Mouse (Mus musculus) testis, adult 2 months (tissue): ENCODE data around the gene Ddx21. TPM values are rescaled to one million over a fixed set of nuclear protein-coding genes. Genes with fewer than 3 reads are reported as not detected.
A peak's percentile ranks its signal among the peaks of the same experiment; 100 is the strongest.

Experiments used
- H3K27ac ChIP-seq: fragments of 200-500 bp; 2 replicates; pipeline ENCODE4 v1.5.1; 2012; ENCODE audit warnings: low read depth, low read length; ENCODE audit not compliant: control insufficient read depth, insufficient read depth
- H3K27me3 ChIP-seq: fragments of 200-500 bp; 2 replicates; pipeline ENCODE4 v1.6.1; 2012; ENCODE audit warnings: mild to moderate bottlenecking, low read length, moderate library complexity; ENCODE audit not compliant: control insufficient read depth, insufficient read depth
- H3K36me3 ChIP-seq: fragments of 200-500 bp; 2 replicates; pipeline ENCODE4 v1.6.1; 2012; ENCODE audit warnings: mild to moderate bottlenecking, low read length; ENCODE audit not compliant: control insufficient read depth, insufficient read depth
- H3K4me1 ChIP-seq: fragments of 200-500 bp; 2 replicates; pipeline ENCODE4 v1.6.1; 2012; ENCODE audit warnings: low read length; ENCODE audit not compliant: control insufficient read depth, insufficient read depth
- H3K4me3 ChIP-seq: fragments of 200-500 bp; 2 replicates; pipeline ENCODE4 v1.5.1; 2012; ENCODE audit warnings: low read depth, mild to moderate bottlenecking, low read length, moderate library complexity, mixed read lengths; ENCODE audit not compliant: control insufficient read depth
- CTCF ChIP-seq: fragments of 200-500 bp; IDR thresholded peaks from 2 replicates; pipeline ENCODE4 v1.5.1; 2012; ENCODE audit warnings: low read depth, mild to moderate bottlenecking, inconsistent platforms, low read length, moderate library complexity; ENCODE audit not compliant: control insufficient read depth, insufficient read depth, insufficient replicate concordance
- POLR2A ChIP-seq: fragments of 200-500 bp; IDR thresholded peaks from 2 replicates; pipeline ENCODE4 v1.6.1; 2012; ENCODE audit warnings: low read depth, mild to moderate bottlenecking, inconsistent platforms, low read length, moderate library complexity; ENCODE audit not compliant: control insufficient read depth
- polyA plus RNA-seq: library from polyadenylated mRNA; depleted of rRNA; stranded (reverse); fragments of >200 nt; gene quantifications from 2 replicates; pipeline ENCODE4 v1.2.3, GENCODE M21; 2012; rRNA removed

Ddx21 gene
- 15.7 and 18.1 TPM in 2 replicates for polyA plus RNA-seq

DNA sequence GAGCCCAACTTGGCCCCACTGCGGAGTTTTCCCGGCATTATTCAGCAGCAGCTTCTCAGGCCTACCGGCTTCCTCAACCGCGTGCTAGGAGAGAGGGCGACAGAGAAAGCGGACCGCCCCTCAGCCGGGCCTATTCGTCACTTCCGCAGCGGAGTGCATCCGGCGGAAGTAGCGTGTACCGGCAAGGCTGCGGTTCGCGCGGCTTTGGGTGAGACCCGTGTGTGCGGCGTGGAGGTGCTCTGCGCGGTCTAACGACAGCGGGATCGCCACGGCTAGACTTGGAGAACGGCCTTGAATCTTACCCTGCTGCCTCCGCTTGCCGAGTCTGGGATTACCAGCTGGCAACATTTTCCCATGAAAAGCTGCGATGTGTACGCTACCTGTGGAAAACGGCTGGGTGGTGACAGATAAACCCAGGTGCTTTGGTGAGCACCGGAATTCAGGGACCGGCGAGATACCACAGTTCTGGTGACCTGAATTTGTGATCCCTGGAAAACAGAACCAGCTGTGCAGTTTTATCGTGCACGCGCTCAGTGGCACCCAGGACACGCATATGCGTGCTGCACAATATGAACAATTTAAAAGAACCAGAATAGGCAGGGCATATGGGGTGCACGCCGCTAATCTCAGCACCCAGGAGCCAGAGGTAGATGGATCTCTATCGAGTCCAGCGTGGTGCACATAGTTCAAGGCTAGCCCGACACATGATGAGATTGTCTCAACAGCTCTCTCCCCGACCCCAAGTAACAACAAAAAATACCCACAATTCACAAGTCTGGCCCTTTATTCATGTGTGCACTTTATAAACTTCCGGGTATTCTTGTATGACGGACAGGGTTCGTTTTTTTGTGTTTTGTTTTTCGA lies at the start of gene Ddx21:
Gene Ddx21, minus strand, starts transcription at position 105 of the 864 bp plus-strand sequence.
- Histone ChIP-seq H3K36me3 (peaks cover under 1% of the 10 kb centered on the region; the same call in 1 of the 2 replicates), H3K4me1 (peaks cover 3% of the 10 kb centered on the region; the same call in 1 of the 2 replicates), H3K27me3 (no peaks in the 10 kb centered on the region), H3K27ac (peak within 1 kb of the TSS; percentile 98), H3K4me3 (peak within 1 kb of the TSS; percentile 89)
- peak; percentile 99 for TF ChIP-seq POLR2A
- peak; percentile 8; the same call in 1 of the 2 replicates for TF ChIP-seq CTCF

DNA sequence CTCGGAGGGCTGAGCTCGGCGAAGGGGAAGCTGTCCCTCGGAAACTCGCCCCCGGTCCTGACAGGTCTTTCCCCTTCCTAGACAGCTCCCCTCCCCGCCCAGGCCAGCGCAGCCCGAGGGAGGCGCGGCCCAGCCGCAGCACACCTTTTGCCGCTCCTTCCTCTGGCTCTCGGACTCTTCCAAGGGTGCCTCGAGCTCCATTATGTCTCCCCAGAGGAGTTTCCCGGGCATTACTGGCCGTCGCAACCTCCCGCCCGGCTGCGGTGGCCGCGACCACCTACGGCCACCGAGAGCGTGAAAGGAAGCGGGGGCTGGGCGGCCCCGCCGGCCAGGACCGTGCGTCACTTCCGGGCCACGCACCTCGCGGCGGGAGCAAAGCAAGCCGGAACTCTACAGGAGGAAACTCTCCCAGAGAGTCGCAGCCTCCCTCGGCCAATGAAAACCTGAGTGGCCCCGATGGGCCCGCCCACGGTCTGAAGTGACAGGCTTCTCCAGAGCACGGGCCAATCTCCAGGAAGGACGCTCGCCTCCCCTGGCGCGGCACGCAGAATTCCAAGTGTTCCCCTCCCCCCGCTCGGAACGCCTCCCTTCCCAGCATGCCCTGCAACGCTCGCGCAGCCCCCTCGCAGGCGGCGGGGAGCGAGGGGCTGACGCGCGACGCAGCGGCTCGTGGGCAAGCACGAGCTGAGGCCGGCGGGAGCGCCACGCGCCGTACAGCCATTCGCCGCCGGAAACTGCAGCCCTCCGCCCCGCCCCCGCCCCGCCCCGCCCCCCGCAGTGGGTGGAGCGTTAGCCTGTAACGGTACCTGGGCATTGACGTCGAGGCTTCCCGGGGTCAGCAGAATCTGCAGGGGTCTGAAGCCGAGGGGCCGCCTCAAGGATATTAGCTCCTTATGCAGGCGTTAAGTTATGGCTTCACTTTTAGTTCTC lies 49.1 kb upstream of the Ddx21 start, which contains the start of gene Ddx50:
Gene Ddx50, minus strand, starts transcription at position 338 of the 930 bp plus-strand sequence.
- Histone ChIP-seq H3K4me3 (peak within 1 kb of the TSS; percentile 95), H3K36me3 (no peaks in the 10 kb centered on the region; the same call in 1 of the 2 replicates), H3K27ac (peak within 1 kb of the TSS; percentile 99), H3K27me3 (no peaks in the 10 kb centered on the region), H3K4me1 (no peaks in the 10 kb centered on the region; the same call in none of the 2 replicates)
- TF ChIP-seq CTCF (no peak), POLR2A (peak; percentile 83)

DNA sequence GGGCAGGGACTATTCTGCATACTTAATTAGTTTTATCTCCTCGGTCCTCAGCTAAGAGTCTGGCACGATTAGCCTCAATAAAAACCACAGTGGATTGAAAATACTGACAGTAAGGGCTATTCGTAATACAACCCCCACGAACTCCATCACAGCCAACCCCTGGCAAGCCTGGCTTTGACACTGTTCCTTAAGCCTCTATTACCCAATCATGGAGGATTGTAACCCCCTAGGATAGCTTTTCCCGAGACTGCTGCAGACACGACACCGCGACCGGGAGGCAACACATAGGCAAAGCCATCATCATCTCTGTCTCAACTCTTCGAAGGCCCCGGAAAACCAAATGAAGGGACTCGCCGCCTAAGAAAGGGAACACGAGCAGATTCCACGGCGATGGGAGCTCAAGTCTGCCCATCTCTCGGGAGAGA lies 48.3 kb upstream of the Ddx21 start:
- Histone ChIP-seq H3K36me3 (no peaks in the 10 kb centered on the region; the same call in 1 of the 2 replicates), H3K4me3 (peak overlapping the region; percentile 95), H3K4me1 (no peaks in the 10 kb centered on the region; the same call in none of the 2 replicates), H3K27ac (peak overlapping the region; percentile 96), H3K27me3 (no peaks in the 10 kb centered on the region)
- TF ChIP-seq CTCF = no peak
- no peak for TF ChIP-seq POLR2A

DNA sequence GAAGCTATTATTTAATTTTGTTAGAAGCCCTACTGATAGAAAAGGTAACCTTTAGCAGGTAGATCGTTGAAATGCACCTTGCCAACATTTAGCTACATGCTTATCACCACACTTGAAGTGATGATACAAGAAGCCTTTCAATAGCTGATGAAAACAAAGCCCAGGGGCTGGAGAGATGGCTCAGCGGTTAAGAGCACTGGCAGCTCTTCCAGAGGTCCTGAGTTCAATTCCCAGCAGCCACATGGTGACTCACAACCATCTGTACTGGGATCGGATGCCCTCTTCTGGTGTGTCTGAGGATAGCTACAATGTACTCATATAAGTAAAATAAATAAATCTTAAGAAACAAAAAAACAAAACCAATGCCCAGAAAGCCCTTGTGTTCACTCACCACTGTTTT lies 2.1 kb upstream of the Ddx21 start:
- H3K4me1 ChIP-seq = peaks cover 3% of the 10 kb centered on the region; the same call in 1 of the 2 replicates
- H3K27me3 ChIP-seq = no peaks in the 10 kb centered on the region
- TF ChIP-seq POLR2A (no peak), CTCF (no peak)
- H3K36me3 ChIP-seq = no peaks in the 10 kb centered on the region
- H3K4me3 ChIP-seq = no peak overlapping the region
- no peak overlapping the region for H3K27ac ChIP-seq

DNA sequence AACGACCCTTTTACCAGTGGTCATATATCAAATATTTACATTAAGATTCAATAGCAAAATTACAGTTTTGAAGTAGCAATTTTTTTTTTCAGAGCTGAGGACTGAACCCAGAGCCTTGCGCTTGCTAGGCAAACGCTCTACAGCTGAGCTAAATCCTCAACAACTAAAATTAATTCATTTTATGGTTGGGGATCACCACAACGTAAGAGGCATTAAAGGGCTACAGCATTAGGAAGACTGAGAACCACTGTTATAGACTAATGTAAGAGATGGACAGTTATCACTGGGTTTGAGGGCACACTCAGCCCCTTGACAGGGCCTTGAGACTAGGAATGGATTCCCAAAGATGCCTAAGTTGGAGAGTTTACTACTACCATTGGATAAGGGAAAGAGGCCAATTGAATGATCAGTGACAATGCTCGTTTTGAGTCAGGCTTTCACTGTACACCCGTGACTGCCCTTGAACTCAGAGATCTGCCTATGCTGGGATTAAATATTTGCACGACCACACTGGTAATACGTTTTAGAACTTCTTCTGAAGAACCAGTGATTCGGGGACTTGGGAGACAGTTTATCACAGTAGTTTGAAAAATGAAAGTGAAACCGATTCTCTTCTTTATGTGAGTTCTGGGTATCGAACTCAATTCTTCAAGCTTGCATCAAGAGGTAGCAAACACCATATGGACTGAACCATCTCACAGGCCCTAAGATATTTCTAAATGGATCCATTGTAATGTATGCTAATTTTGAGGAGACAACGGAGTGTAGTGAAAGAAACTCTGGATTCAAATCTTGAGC lies 1.4 kb upstream of the Ddx21 start:
- Histone ChIP-seq H3K4me3 (peak overlapping the region; percentile 89), H3K4me1 (peaks cover 3% of the 10 kb centered on the region; the same call in 1 of the 2 replicates), H3K27me3 (no peaks in the 10 kb centered on the region), H3K27ac (no peak overlapping the region), H3K36me3 (no peaks in the 10 kb centered on the region)
- no peak for TF ChIP-seq CTCF

DNA sequence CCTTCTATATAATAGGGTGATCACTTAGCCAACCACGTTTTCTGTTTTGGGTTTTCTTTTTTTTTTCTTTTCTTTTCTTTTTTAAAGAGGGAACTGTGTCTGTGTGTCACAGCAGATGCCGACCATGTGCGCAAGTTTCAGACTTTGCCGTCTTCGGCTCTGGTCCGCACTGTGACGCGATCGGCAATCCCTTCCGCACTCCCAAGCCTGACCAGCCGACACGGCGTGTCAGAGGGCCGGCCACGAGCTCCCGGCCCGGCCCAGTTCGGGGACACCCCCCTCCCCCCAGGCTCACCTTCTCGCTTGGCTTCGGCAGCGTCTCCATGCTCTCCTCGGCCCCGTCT lies 276 bp downstream of the Ddx21 start:
- no peaks in the 10 kb centered on the region for H3K27me3 ChIP-seq
- H3K4me1 ChIP-seq = peaks cover 3% of the 10 kb centered on the region; the same call in 1 of the 2 replicates
- H3K36me3 ChIP-seq = peaks cover 2% of the 10 kb centered on the region; the same call in 1 of the 2 replicates
- H3K4me3 ChIP-seq = peak overlapping the region; percentile 89
- TF ChIP-seq POLR2A (no peak), CTCF (no peak)
- H3K27ac ChIP-seq = peak overlapping the region; percentile 98
